Mouse (Mus musculus) lung, embryonic 14.5 days (tissue): ENCODE measurements around the gene Ptp4a2. TPM values are rescaled to one million over a fixed set of nuclear protein-coding genes. Genes with fewer than 3 reads are reported as not detected.
A peak's percentile ranks its signal among the peaks of the same experiment; 100 is the strongest.

Experiments
- ATAC-seq: fragments of 200-750 bp; cut with Nextera tagmentation; 2 replicates; pipeline ENCODE4 v1.8.0; 2017; ENCODE audit warnings: mild to moderate bottlenecking, moderate TSS enrichment, moderate library complexity; ENCODE audit not compliant: insufficient read depth
- DNase-seq: peaks from one replicate; pipeline ENCODE4 v3.0.0-alpha.2; 2015
- H3K27ac ChIP-seq: fragments of 300-500 bp; sonication (generic); 2 replicates; pipeline ENCODE4 v1.5.1; 2014; ENCODE audit warnings: low read depth, mild to moderate bottlenecking, moderate library complexity
- H3K27me3 ChIP-seq: fragments of 300-500 bp; sonication (generic); 2 replicates; pipeline ENCODE4 v1.6.1; 2014; ENCODE audit warnings: low read length, control low read depth; ENCODE audit not compliant: insufficient read depth
- H3K36me3 ChIP-seq: fragments of 300-500 bp; sonication (generic); 2 replicates; pipeline ENCODE4 v1.6.1; 2014; ENCODE audit warnings: control low read depth; ENCODE audit not compliant: insufficient read depth
- H3K4me1 ChIP-seq: fragments of 300-500 bp; sonication (generic); 2 replicates; pipeline ENCODE4 v1.6.1; 2014; ENCODE audit warnings: antibody characterized with exemption, control low read depth; ENCODE audit not compliant: insufficient read depth
- H3K4me2 ChIP-seq: fragments of 300-500 bp; sonication (generic); 2 replicates; pipeline ENCODE4 v1.6.1; 2014; ENCODE audit warnings: mild to moderate bottlenecking
- H3K4me3 ChIP-seq: fragments of 300-500 bp; sonication (generic); 2 replicates; pipeline ENCODE4 v1.5.1; 2014; ENCODE audit warnings: low read depth, low read length
- H3K9ac ChIP-seq: fragments of 300-500 bp; sonication (generic); 2 replicates; pipeline ENCODE4 v1.6.1; 2014
- H3K9me3 ChIP-seq: fragments of 300-500 bp; sonication (generic); 2 replicates; pipeline ENCODE4 v1.6.1; 2016; ENCODE audit warnings: low read depth, low read length, control low read depth
- CTCF ChIP-seq: IDR thresholded peaks from 2 replicates; pipeline ENCODE4 v1.5.1; 2016; ENCODE audit warnings: antibody characterized with exemption, low read depth
- WGBS: fragments of 180-500 bp; shearing (Covaris S2); extraction: QIAGEN DNeasy Blood & Tissue Kit; methylation state at CpG from one replicate; pipeline ENCODE4 v1.1.7; 2014; 5-methylcytosine and 5-hydroxymethylcytosine counted together
- polyA plus RNA-seq: library from polyadenylated mRNA; unstranded; fragments of >200 nt; fragmentation: Nextera tagmentation; extraction: Ambion mirVana; gene quantifications from 2 replicates; pipeline ENCODE4 v1.2.1, GENCODE M21; 2014

The Ptp4a2 gene
- polyA plus RNA-seq, 1 experiment from 2014 or later: 291 TPM

DNA sequence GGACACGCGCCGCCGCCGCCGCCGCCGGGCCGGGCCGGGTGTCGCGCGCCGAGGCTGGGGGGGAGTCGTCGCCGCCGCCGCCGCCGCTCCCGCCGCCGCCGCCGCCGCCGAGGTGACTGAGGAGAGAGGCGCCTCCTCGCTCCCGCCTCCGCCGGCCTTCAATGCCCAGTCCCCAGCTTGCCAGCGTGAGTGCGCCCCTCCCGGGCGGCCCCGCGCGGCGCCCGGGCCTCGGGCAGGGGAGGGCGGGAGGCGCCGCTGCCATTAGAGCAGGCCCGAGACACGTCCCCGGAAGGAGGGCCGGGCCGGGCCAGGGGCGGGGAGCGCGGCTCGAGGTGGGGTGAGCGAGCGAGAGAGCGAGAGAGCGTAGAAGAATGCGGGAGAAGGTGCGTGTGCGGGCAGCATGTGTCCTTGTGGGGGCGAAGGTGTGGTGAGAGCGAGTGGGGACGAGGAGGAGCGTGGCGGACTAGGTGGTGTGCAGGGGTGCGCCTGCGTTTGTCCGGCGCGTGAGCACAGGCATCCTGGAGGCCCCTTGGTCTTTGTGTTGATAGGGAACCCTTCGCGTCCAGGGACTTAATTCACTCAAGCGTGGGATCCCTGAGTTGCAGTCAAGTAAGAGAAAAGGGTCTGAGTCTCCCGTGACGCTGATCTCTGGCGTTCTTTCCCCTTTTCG lies 9.5 kb downstream of the Ptp4a2 start:
- H3K36me3 ChIP-seq: no peaks in the 10 kb centered on the region
- H3K9ac ChIP-seq: peak overlapping the region; percentile 95
- no peaks in the 10 kb centered on the region for H3K27me3 ChIP-seq
- peak; percentile 9; the same call in 1 of the 2 replicates for TF ChIP-seq CTCF
- peak overlapping the region; percentile 74 for H3K4me2 ChIP-seq
- H3K4me1 ChIP-seq: peaks cover 19% of the 10 kb centered on the region
- peak overlapping the region; percentile 96 for H3K27ac ChIP-seq
- H3K4me3 ChIP-seq: peak overlapping the region; percentile 70
- DNase-seq: peak; percentile 84
- peak; percentile 85 for ATAC-seq
- no peaks in the 10 kb centered on the region for H3K9me3 ChIP-seq
- under 1% methylated on average over 65 of the region's 79 CpGs for WGBS

DNA sequence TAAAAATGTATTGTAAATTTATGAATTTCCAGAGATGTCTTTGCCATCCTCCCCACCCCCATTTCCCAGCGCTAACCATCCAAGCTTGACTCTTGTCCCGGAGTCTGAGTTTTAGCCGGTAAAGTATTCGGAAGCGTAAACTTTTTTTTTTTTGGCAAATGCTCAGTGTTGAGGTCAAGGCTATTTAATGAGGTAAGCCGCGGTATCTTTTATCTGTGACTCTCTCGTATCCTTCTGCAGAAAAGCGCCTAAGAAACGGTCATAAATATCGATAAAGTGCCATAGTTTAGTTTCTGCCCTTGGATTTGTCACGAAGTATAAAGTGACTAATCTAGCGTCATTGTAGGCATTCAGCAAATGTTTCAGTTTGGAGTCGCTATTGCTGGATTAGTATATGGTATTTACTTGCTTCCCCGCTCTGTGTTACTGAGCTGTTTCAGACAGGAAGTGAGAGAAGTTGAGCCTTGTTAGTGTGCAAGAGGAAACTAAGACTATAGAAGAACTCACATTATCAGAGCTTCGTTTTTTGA lies 10.1 kb downstream of the Ptp4a2 start:
- H3K36me3 ChIP-seq: no peaks in the 10 kb centered on the region
- H3K9me3 ChIP-seq: no peaks in the 10 kb centered on the region
- H3K4me1 ChIP-seq: peaks cover 19% of the 10 kb centered on the region
- peak overlapping the region; percentile 70 for H3K4me3 ChIP-seq
- no peak for TF ChIP-seq CTCF
- ATAC-seq (no peak), DNase-seq (peak; percentile 61)
- no peaks in the 10 kb centered on the region for H3K27me3 ChIP-seq
- under 1% methylated on average over 16 of the region's 16 CpGs for WGBS
- H3K27ac ChIP-seq: peak overlapping the region; percentile 96
- peak overlapping the region; percentile 95 for H3K9ac ChIP-seq
- H3K4me2 ChIP-seq: peak overlapping the region; percentile 74

DNA sequence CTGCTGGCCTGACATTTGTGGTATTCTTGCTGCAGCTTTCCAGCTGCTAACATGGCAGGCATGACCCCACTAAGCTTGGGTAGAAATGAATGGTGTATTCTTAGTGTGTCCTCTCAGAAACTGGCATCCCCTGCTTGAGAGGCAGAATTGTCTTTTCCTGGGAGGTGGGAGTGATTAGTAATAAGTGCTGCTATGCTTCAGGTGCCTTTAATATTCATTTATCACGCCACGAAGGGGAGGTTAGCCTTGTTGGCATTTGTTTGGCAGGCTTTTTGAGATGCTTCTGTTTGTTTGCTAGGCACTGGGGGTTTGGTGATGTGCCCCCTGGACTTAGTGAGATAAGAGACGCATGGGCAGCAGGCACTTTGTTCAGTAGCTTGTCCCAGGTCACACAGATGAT lies 11.3 kb downstream of the Ptp4a2 start:
- Histone ChIP-seq H3K9ac (peak overlapping the region; percentile 26), H3K36me3 (no peaks in the 10 kb centered on the region), H3K4me1 (peaks cover 19% of the 10 kb centered on the region), H3K27ac (no peak overlapping the region), H3K9me3 (no peaks in the 10 kb centered on the region), H3K4me3 (peak overlapping the region; percentile 70), H3K27me3 (no peaks in the 10 kb centered on the region), H3K4me2 (peak overlapping the region; percentile 74)
- 54% methylated on average over 3 of the region's 3 CpGs for WGBS
- no peak for TF ChIP-seq CTCF
- ATAC-seq (no peak), DNase-seq (no peak)

DNA sequence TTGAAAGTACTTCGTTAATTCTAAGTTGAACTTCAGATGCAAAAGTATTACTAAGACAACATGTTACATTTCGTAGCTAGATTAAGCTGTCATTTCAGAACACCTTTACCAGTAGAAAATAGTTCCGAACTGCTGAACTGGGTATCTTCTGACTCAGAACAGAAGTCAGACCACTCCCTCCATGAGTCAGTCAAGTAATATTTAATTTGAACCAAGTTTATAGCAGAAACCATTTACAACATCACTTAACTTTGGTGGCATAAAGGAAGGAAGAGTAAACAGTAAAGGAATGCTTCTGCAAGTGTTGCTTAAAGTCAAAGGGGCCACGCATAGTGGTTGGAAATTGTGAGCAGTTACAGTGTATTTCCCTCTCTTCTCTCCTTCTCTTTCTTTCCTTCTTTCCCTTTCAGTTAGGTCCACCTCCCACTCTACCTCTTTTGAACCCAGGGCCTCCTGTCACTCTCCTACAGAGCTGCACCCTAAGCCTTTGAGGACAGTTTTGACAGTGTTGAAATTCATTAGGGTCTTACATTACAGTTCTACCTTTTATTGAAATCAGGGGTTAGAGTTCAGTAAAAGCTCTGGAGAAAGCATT lies 12.3 kb downstream of the Ptp4a2 start:
- Histone ChIP-seq H3K27me3 (no peaks in the 10 kb centered on the region), H3K9me3 (no peaks in the 10 kb centered on the region), H3K9ac (no peak overlapping the region), H3K4me3 (no peak overlapping the region), H3K4me1 (peaks cover 19% of the 10 kb centered on the region), H3K4me2 (peak overlapping the region; percentile 74), H3K27ac (no peak overlapping the region), H3K36me3 (no peaks in the 10 kb centered on the region)
- ATAC-seq (no peak), DNase-seq (no peak)
- 73% methylated on average over 4 of the region's 4 CpGs for whole genome bisulfite sequencing
- no peak for TF ChIP-seq CTCF

DNA sequence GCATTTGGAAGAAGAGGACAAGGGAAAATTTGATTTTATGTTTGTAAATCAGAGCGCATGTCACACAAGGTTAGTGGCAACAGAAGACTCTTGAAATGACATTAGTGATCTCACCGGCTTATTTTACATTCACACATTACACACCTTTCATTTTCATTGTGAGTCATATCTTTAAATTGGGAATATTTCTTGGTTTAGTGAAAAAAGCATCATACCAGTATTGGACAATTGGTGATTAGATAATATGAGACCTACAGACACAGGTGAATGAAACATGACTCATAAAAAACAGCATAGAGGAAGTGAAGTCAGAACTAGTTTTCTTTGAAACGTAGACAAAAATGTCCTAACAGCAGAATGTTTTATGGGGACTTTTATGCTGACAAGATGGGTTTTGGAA lies 16.6 kb downstream of the Ptp4a2 start:
- Histone ChIP-seq H3K4me3 (no peak overlapping the region), H3K9me3 (no peaks in the 10 kb centered on the region), H3K4me2 (no peak overlapping the region), H3K9ac (no peak overlapping the region), H3K27ac (no peak overlapping the region), H3K4me1 (peaks cover 7% of the 10 kb centered on the region; the same call in 1 of the 2 replicates), H3K27me3 (no peaks in the 10 kb centered on the region), H3K36me3 (no peaks in the 10 kb centered on the region)
- ATAC-seq (no peak), DNase-seq (no peak)
- no peak for TF ChIP-seq CTCF
- 78% methylated on average over 3 of the region's 3 CpGs for whole genome bisulfite sequencing

DNA sequence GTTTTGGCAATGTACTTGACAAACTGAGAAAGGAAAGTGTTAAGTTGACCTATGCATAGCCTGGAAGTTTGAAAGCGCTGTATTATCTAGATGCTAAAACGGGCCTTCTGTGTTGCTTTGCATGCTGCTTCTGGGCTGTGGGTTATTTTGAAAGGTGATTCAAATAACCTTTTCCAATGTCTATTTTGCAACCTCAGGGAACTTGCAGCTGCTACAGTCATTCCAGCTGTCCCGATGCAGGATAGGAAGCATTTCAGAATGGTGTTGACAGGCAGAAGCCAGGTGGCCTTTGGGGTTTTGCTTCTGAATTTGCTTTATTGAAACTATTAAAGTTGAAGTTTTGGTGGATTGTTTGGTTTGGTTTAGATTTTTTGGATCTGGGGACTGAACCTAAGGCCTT lies 17.1 kb downstream of the Ptp4a2 start:
- Histone ChIP-seq H3K27me3 (no peaks in the 10 kb centered on the region), H3K4me2 (no peak overlapping the region), H3K4me3 (no peak overlapping the region)

DNA sequence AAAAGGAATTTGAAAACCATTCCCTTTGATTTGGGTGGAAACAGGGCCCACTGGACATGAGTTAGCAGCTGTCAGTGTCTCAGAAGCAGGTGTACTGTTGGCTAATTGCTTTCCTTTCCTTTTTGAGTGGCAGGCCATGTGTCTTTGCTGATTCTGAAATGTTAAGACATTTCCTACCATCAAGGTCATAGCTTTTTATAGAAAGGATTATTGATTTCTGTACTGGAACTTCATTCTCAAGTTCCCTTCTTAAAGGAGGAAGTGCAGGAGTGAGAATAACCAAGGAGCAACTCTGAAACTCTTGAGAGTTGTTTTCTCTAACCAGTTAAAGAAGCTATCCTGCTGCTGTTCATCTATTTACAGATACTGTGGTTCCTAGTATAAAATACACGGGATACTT lies 18.8 kb downstream of the Ptp4a2 start:
- H3K4me2 ChIP-seq: no peak overlapping the region
- 46% methylated on average over 1 of the region's 1 CpGs for WGBS
- no peaks in the 10 kb centered on the region for H3K4me1 ChIP-seq

More for the DNA sequence above, 17.1 kb downstream of the Ptp4a2 start:
- H3K27ac ChIP-seq: no peak overlapping the region
- WGBS: 31% methylated on average over 3 of the region's 3 CpGs
- TF ChIP-seq CTCF: no peak
- H3K36me3 ChIP-seq: no peaks in the 10 kb centered on the region
- no peaks in the 10 kb centered on the region for H3K9me3 ChIP-seq
- H3K9ac ChIP-seq: no peak overlapping the region
- DNase-seq (peak; percentile 27), ATAC-seq (no peak)
- H3K4me1 ChIP-seq: peaks cover 4% of the 10 kb centered on the region; the same call in 1 of the 2 replicates

More for the DNA sequence above, 18.8 kb downstream of the Ptp4a2 start:
- Histone ChIP-seq H3K27me3 (no peaks in the 10 kb centered on the region), H3K36me3 (no peaks in the 10 kb centered on the region), H3K9ac (no peak overlapping the region), H3K27ac (no peak overlapping the region), H3K9me3 (no peaks in the 10 kb centered on the region), H3K4me3 (no peak overlapping the region)
- TF ChIP-seq CTCF: no peak
- no peak for ATAC-seq
- no peak for DNase-seq
